Mouse (Mus musculus) embryonic facial prominence, embryonic 15.5 days (tissue): Measurements from ENCODE around the gene Pipox. TPM values are rescaled to one million over a fixed set of nuclear protein-coding genes. Genes with fewer than 3 reads are reported as not detected.

ENCODE experiments used
- ATAC-seq: fragments of 200-750 bp; cut with Nextera tagmentation; 2 replicates; pipeline ENCODE4 v1.8.0; 2017; ENCODE audit warnings: low read depth, moderate TSS enrichment; ENCODE audit not compliant: insufficient number of reproducible peaks, low FRiP score, low TSS enrichment
- H3K27ac ChIP-seq: fragments of 300-500 bp; sonication (generic); replicated peaks from 2 replicates; pipeline ENCODE4 v1.5.1; 2015; ENCODE audit warnings: mild to moderate bottlenecking, inconsistent platforms
- H3K27me3 ChIP-seq: fragments of 300-500 bp; sonication (generic); 2 replicates; pipeline ENCODE4 v1.6.1; 2015; ENCODE audit warnings: inconsistent platforms
- H3K36me3 ChIP-seq: fragments of 300-500 bp; sonication (generic); 2 replicates; pipeline ENCODE4 v1.6.1; 2015; ENCODE audit warnings: mild to moderate bottlenecking, inconsistent platforms
- H3K4me1 ChIP-seq: fragments of 300-500 bp; sonication (generic); 2 replicates; pipeline ENCODE4 v1.6.1; 2015; ENCODE audit warnings: inconsistent platforms
- H3K4me2 ChIP-seq: fragments of 300-500 bp; sonication (generic); replicated peaks from 2 replicates; pipeline ENCODE4 v1.6.1; 2015; ENCODE audit warnings: mild to moderate bottlenecking, inconsistent platforms
- H3K4me3 ChIP-seq: fragments of 300-500 bp; sonication (generic); replicated peaks from 2 replicates; pipeline ENCODE4 v1.5.1; 2015; ENCODE audit warnings: mild to moderate bottlenecking, inconsistent platforms
- H3K9ac ChIP-seq: fragments of 300-500 bp; sonication (generic); 2 replicates; pipeline ENCODE4 v1.6.1; 2015; ENCODE audit warnings: inconsistent platforms
- H3K9me3 ChIP-seq: fragments of 300-500 bp; sonication (generic); replicated peaks from 2 replicates; pipeline ENCODE4 v1.6.1; 2016; ENCODE audit warnings: inconsistent platforms
- WGBS: fragments of 180-500 bp; shearing (Covaris S2); methylation state at CpG from one replicate; pipeline ENCODE4 v1.1.7; 2015; 5-methylcytosine and 5-hydroxymethylcytosine counted together
- polyA plus RNA-seq: library from polyadenylated mRNA; unstranded; fragments of >200 nt; fragmentation: Nextera tagmentation; extraction: Ambion mirVana; gene quantifications from 2 replicates; pipeline ENCODE4 v1.2.1, GENCODE M21; 2015

Pipox gene
- polyA plus RNA-seq, 1 experiment from 2014 or later = 1.0 TPM

GRCm38 (mm10) chr11:77875269-77875668 lies 18.6 kb downstream of the Pipox start:
- 62% methylated on average over 5 of the region's 5 CpGs for WGBS
- ATAC-seq = no peak
- Histone ChIP-seq H3K9me3 (no peaks in the 10 kb centered on the region), H3K36me3 (no peaks in the 10 kb centered on the region), H3K27me3 (no peaks in the 10 kb centered on the region), H3K9ac (no peak overlapping the region), H3K4me2 (no peak overlapping the region), H3K4me3 (no peak overlapping the region), H3K4me1 (peaks cover 25% of the 10 kb centered on the region), H3K27ac (no peak overlapping the region)

GRCm38 (mm10) chr11:77874685-77875231 lies 19.1 kb downstream of the Pipox start:
- Histone ChIP-seq H3K4me3 (no peak overlapping the region), H3K4me1 (peaks cover 25% of the 10 kb centered on the region), H3K4me2 (no peak overlapping the region), H3K9me3 (no peaks in the 10 kb centered on the region), H3K9ac (no peak overlapping the region), H3K27ac (no peak overlapping the region), H3K36me3 (no peaks in the 10 kb centered on the region), H3K27me3 (no peaks in the 10 kb centered on the region)
- no peak for ATAC-seq
- WGBS = 53% methylated on average over 6 of the region's 6 CpGs

GRCm38 (mm10) chr11:77873116-77873515 lies 20.8 kb downstream of the Pipox start:
- H3K4me3 ChIP-seq = no peak overlapping the region
- no peak overlapping the region for H3K9ac ChIP-seq
- H3K27me3 ChIP-seq = peaks cover 3% of the 10 kb centered on the region; the same call in 1 of the 2 replicates
- no peaks in the 10 kb centered on the region for H3K9me3 ChIP-seq
- peaks cover 29% of the 10 kb centered on the region for H3K4me1 ChIP-seq
- WGBS = 43% methylated on average over 3 of the region's 3 CpGs
- no peak overlapping the region for H3K4me2 ChIP-seq
- H3K36me3 ChIP-seq = no peaks in the 10 kb centered on the region
- H3K27ac ChIP-seq = no peak overlapping the region
- no peak for ATAC-seq

GRCm38 (mm10) chr11:77872685-77873084 lies 21.2 kb downstream of the Pipox start:
- 9% methylated on average over 7 of the region's 7 CpGs for WGBS
- H3K4me3 ChIP-seq = no peak overlapping the region
- ATAC-seq = no peak
- no peak overlapping the region for H3K27ac ChIP-seq
- peaks cover 33% of the 10 kb centered on the region for H3K4me1 ChIP-seq
- peaks cover 3% of the 10 kb centered on the region; the same call in 1 of the 2 replicates for H3K27me3 ChIP-seq
- H3K9me3 ChIP-seq = no peaks in the 10 kb centered on the region
- H3K9ac ChIP-seq = no peak overlapping the region
- no peaks in the 10 kb centered on the region for H3K36me3 ChIP-seq
- H3K4me2 ChIP-seq = peak overlapping the region; percentile 34

- H3K9ac ChIP-seq = no peak overlapping the region
- no peak overlapping the region for H3K4me3 ChIP-seq
Observed at GRCm38 (mm10) chr11:77872236-77872635, 21.7 kb downstream of the Pipox start.

GRCm38 (mm10) chr11:77871436-77871835 lies 22.5 kb downstream of the Pipox start:
- no peaks in the 10 kb centered on the region for H3K36me3 ChIP-seq
- H3K9me3 ChIP-seq = no peaks in the 10 kb centered on the region
- H3K4me3 ChIP-seq = no peak overlapping the region
- no peak for ATAC-seq
- peaks cover 37% of the 10 kb centered on the region for H3K4me1 ChIP-seq
- H3K9ac ChIP-seq = no peak overlapping the region
- H3K4me2 ChIP-seq = no peak overlapping the region
- 23% methylated on average over 4 of the region's 4 CpGs for WGBS
- H3K27ac ChIP-seq = no peak overlapping the region
- peaks cover 3% of the 10 kb centered on the region; the same call in 1 of the 2 replicates for H3K27me3 ChIP-seq

More at GRCm38 (mm10) chr11:77872236-77872635, 21.7 kb downstream of the Pipox start:
- Histone ChIP-seq H3K27ac (no peak overlapping the region), H3K27me3 (peaks cover 3% of the 10 kb centered on the region; the same call in 1 of the 2 replicates), H3K36me3 (no peaks in the 10 kb centered on the region), H3K4me1 (peaks cover 38% of the 10 kb centered on the region), H3K9me3 (no peaks in the 10 kb centered on the region), H3K4me2 (peak overlapping the region; percentile 34)
- ATAC-seq = no peak
- 5% methylated on average over 11 of the region's 11 CpGs for WGBS

GRCm38 (mm10) chr11:77867419-77868083 lies 26.3 kb downstream of the Pipox start:
- no peak overlapping the region for H3K27ac ChIP-seq
- H3K36me3 ChIP-seq = peaks cover 20% of the 10 kb centered on the region
- H3K4me3 ChIP-seq = no peak overlapping the region
- H3K4me2 ChIP-seq = no peak overlapping the region
- H3K4me1 ChIP-seq = peaks cover 25% of the 10 kb centered on the region
- WGBS = 16% methylated on average over 10 of the region's 12 CpGs
- no peak for ATAC-seq
- H3K9me3 ChIP-seq = no peaks in the 10 kb centered on the region
- H3K27me3 ChIP-seq = peaks cover 3% of the 10 kb centered on the region; the same call in 1 of the 2 replicates
- no peak overlapping the region for H3K9ac ChIP-seq

- Histone ChIP-seq H3K36me3 (peaks cover 32% of the 10 kb centered on the region), H3K4me1 (peaks cover 19% of the 10 kb centered on the region), H3K27ac (no peak overlapping the region), H3K4me2 (no peak overlapping the region), H3K27me3 (peaks cover 3% of the 10 kb centered on the region; the same call in 1 of the 2 replicates), H3K9me3 (no peaks in the 10 kb centered on the region), H3K4me3 (no peak overlapping the region), H3K9ac (no peak overlapping the region)
- no peak for ATAC-seq
- WGBS = 73% methylated on average over 12 of the region's 12 CpGs
Observed at GRCm38 (mm10) chr11:77864771-77865170, 29.1 kb downstream of the Pipox start.

- Histone ChIP-seq H3K27me3 (no peaks in the 10 kb centered on the region), H3K9me3 (no peaks in the 10 kb centered on the region), H3K4me2 (no peak overlapping the region), H3K36me3 (peaks cover 44% of the 10 kb centered on the region), H3K4me3 (no peak overlapping the region), H3K9ac (no peak overlapping the region), H3K4me1 (peaks cover 12% of the 10 kb centered on the region), H3K27ac (no peak overlapping the region)
- no peak for ATAC-seq
- WGBS = 74% methylated on average over 7 of the region's 7 CpGs
Observed at GRCm38 (mm10) chr11:77862887-77863286, 31.0 kb downstream of the Pipox start.

GRCm38 (mm10) chr11:77860947-77861346 lies 32.9 kb downstream of the Pipox start:
- Histone ChIP-seq H3K4me2 (no peak overlapping the region), H3K9ac (no peak overlapping the region), H3K36me3 (peaks cover 48% of the 10 kb centered on the region), H3K4me1 (no peaks in the 10 kb centered on the region), H3K9me3 (no peaks in the 10 kb centered on the region), H3K4me3 (no peak overlapping the region), H3K27ac (no peak overlapping the region), H3K27me3 (no peaks in the 10 kb centered on the region)
- WGBS = 72% methylated on average over 9 of the region's 9 CpGs
- ATAC-seq = no peak

- H3K4me3 ChIP-seq = no peak overlapping the region
- no peak for ATAC-seq
- H3K27me3 ChIP-seq = no peaks in the 10 kb centered on the region
- no peaks in the 10 kb centered on the region for H3K9me3 ChIP-seq
- H3K27ac ChIP-seq = no peak overlapping the region
- H3K36me3 ChIP-seq = peaks cover 41% of the 10 kb centered on the region
- no peak overlapping the region for H3K9ac ChIP-seq
- 57% methylated on average over 9 of the region's 9 CpGs for whole genome bisulfite sequencing
- H3K4me2 ChIP-seq = no peak overlapping the region
- H3K4me1 ChIP-seq = peaks cover 10% of the 10 kb centered on the region
Observed at GRCm38 (mm10) chr11:77858589-77858988, 35.3 kb downstream of the Pipox start.

- no peaks in the 10 kb centered on the region for H3K9me3 ChIP-seq
- no peak overlapping the region for H3K4me2 ChIP-seq
- no peak overlapping the region for H3K27ac ChIP-seq
- peaks cover 10% of the 10 kb centered on the region for H3K4me1 ChIP-seq
- H3K36me3 ChIP-seq = peaks cover 53% of the 10 kb centered on the region
- H3K4me3 ChIP-seq = no peak overlapping the region
- no peak for ATAC-seq
- H3K27me3 ChIP-seq = no peaks in the 10 kb centered on the region
- WGBS = 84% methylated on average over 6 of the region's 6 CpGs
- H3K9ac ChIP-seq = no peak overlapping the region
Observed at GRCm38 (mm10) chr11:77857089-77857488, 36.8 kb downstream of the Pipox start.
